Mouse (Mus musculus): ENCODE data around the gene Rnf227. TPM values are rescaled to one million over a fixed set of nuclear protein-coding genes. Genes with fewer than 3 reads are reported as not detected.

Gene Rnf227
- polyA plus RNA-seq, 1 experiment from 2014 or later = 12.8 TPM

GRCm38 (mm10) chr11:69331929-69332405 is 8.3 kb upstream of the Rnf227 start:
- Histone ChIP-seq H3K4me1 (peaks cover 15% of the 10 kb centered on the region), H3K4me2 (peak overlapping the region; percentile 81), H3K27me3 (replicated peaks) (0 out of 2 replicates have a peak, but pooled peaks cover 3% of the 10 kb centered on the region), H3K27ac (peak overlapping the region; percentile 61), H3K9me3 (no peaks in the 10 kb centered on the region), H3K36me3 (no peaks in the 10 kb centered on the region), H3K4me3 (replicated peaks) (peak overlapping the region; percentile 62), H3K9ac (peak overlapping the region; percentile 52; the same call in 1 of the 2 replicates)
- WGBS = under 1% methylated on average over 24 of the region's 24 CpGs
- peak; percentile 40; the same call in 1 of the 2 replicates for ATAC-seq (ENCODE audit: insufficient read depth, low FRiP score, low read depth)

DNA sequence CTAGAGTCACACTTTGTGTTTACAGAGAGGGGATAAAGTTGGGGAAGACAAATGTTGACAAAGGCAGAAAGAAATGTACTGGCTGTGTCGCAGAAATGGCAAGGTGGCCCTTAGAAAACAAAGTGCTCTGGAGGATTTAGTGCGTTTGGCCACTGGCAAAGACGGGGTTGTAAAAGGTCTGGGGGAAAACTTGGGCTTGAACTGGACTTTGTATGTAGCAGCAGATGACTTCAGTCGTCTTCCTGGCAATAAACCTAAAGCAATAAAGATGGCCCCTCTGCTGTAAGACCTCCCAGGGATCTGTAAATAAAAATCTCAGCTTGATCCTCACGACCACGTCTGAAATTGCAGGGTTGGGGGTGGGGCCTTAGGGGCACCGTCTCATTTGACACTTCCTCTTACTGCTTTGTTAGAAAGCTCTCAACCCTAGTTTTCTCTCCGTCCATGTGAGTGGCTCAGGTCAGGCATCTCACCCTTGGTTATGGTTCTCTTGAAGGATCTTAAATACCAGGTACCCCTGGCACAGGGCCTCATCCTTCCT is 7.5 kb upstream of the Rnf227 start:
- H3K36me3 ChIP-seq = no peaks in the 10 kb centered on the region
- 0 out of 2 replicates have a peak overlapping the region, but pooled peaks have one; percentile 62 for H3K4me3 ChIP-seq (replicated peaks)
- H3K4me1 ChIP-seq = peaks cover 15% of the 10 kb centered on the region
- peak overlapping the region; percentile 61; the same call in 1 of the 2 replicates for H3K27ac ChIP-seq
- no peak overlapping the region for H3K9ac ChIP-seq
- ATAC-seq (ENCODE audit: insufficient read depth, low FRiP score, low read depth) = no peak
- H3K9me3 ChIP-seq = no peaks in the 10 kb centered on the region
- peak overlapping the region; percentile 81 for H3K4me2 ChIP-seq
- 26% methylated on average over 8 of the region's 8 CpGs for WGBS
- H3K27me3 ChIP-seq (replicated peaks) = no peaks in the 10 kb centered on the region

- ATAC-seq (ENCODE audit: insufficient read depth, low FRiP score, low read depth) = no peak
- Histone ChIP-seq H3K4me3 (replicated peaks) (no peak overlapping the region), H3K27ac (no peak overlapping the region), H3K9ac (no peak overlapping the region), H3K27me3 (replicated peaks) (no peaks in the 10 kb centered on the region), H3K4me2 (no peak overlapping the region), H3K4me1 (peaks cover 15% of the 10 kb centered on the region), H3K36me3 (no peaks in the 10 kb centered on the region), H3K9me3 (no peaks in the 10 kb centered on the region)
- WGBS = 53% methylated on average over 3 of the region's 3 CpGs
These were observed 6.3 kb upstream of the Rnf227 start for GRCm38 (mm10) chr11:69333922-69334321.

- no peak overlapping the region for H3K4me3 ChIP-seq (replicated peaks)
- H3K9ac ChIP-seq = no peak overlapping the region
- H3K4me2 ChIP-seq = no peak overlapping the region
- H3K4me1 ChIP-seq = peaks cover 15% of the 10 kb centered on the region
- no peak overlapping the region for H3K27ac ChIP-seq
- no peaks in the 10 kb centered on the region for H3K27me3 ChIP-seq (replicated peaks)
- ATAC-seq (ENCODE audit: insufficient read depth, low FRiP score, low read depth) = no peak
- no peaks in the 10 kb centered on the region for H3K9me3 ChIP-seq
- no peaks in the 10 kb centered on the region for H3K36me3 ChIP-seq
- WGBS = 47% methylated on average over 4 of the region's 4 CpGs
These were observed 5.5 kb upstream of the Rnf227 start for GRCm38 (mm10) chr11:69334796-69335195.

- ATAC-seq (ENCODE audit: insufficient read depth, low FRiP score, low read depth) = no peak
- Histone ChIP-seq H3K4me3 (replicated peaks) (no peak overlapping the region), H3K36me3 (peaks cover 75% of the 10 kb centered on the region), H3K4me2 (no peak overlapping the region), H3K9me3 (no peaks in the 10 kb centered on the region), H3K9ac (no peak overlapping the region), H3K4me1 (no peaks in the 10 kb centered on the region), H3K27ac (no peak overlapping the region), H3K27me3 (replicated peaks) (no peaks in the 10 kb centered on the region)
- whole genome bisulfite sequencing = 86% methylated on average over 26 of the region's 26 CpGs
These were observed 6.2 kb downstream of the Rnf227 start for GRCm38 (mm10) chr11:69346441-69346840.

DNA sequence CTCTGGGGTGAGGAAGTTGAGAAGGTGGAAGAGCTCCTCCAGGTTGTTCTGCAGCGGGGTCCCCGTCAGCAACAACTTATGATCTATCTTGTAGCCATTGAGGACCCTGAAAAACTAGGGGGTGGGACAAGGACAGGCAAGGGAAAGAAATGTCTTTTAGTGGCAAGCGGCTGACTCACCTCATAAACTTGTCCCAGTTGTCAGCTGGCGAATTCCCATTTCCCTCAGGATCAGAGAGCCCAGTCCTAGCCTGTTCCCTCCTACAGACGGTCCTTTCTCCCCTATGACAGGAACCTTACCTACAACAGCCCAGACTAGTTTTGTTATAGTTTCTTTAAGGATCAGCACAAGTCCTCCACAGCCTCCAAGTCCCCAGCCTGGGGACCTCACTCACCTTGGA is 16.3 kb downstream of the Rnf227 start:
- no peaks in the 10 kb centered on the region for H3K9me3 ChIP-seq
- no peak overlapping the region for H3K27ac ChIP-seq
- 86% methylated on average over 5 of the region's 5 CpGs for whole genome bisulfite sequencing
- peaks cover 80% of the 10 kb centered on the region for H3K36me3 ChIP-seq
- no peak overlapping the region for H3K9ac ChIP-seq
- H3K4me3 ChIP-seq (replicated peaks) = no peak overlapping the region
- no peak overlapping the region for H3K4me2 ChIP-seq
- ATAC-seq (ENCODE audit: insufficient read depth, low FRiP score, low read depth) = no peak
- no peaks in the 10 kb centered on the region for H3K4me1 ChIP-seq
- no peaks in the 10 kb centered on the region for H3K27me3 ChIP-seq (replicated peaks)

- no peak for ATAC-seq (ENCODE audit: insufficient read depth, low FRiP score, low read depth)
These were observed 17.4 kb downstream of the Rnf227 start for GRCm38 (mm10) chr11:69357690-69358089.

GRCm38 (mm10) chr11:69362021-69362420 is 21.8 kb downstream of the Rnf227 start:
- Histone ChIP-seq H3K9me3 (no peaks in the 10 kb centered on the region), H3K4me3 (replicated peaks) (no peak overlapping the region), H3K27ac (no peak overlapping the region), H3K4me1 (peaks cover 20% of the 10 kb centered on the region), H3K4me2 (no peak overlapping the region), H3K27me3 (replicated peaks) (no peaks in the 10 kb centered on the region), H3K36me3 (peaks cover 54% of the 10 kb centered on the region), H3K9ac (no peak overlapping the region)
- WGBS = 67% methylated on average over 7 of the region's 7 CpGs
- ATAC-seq (ENCODE audit: insufficient read depth, low FRiP score, low read depth) = no peak

More at GRCm38 (mm10) chr11:69357690-69358089, 17.4 kb downstream of the Rnf227 start:
- no peak overlapping the region for H3K9ac ChIP-seq
- H3K27me3 ChIP-seq (replicated peaks) = no peaks in the 10 kb centered on the region
- no peaks in the 10 kb centered on the region for H3K4me1 ChIP-seq
- H3K4me2 ChIP-seq = no peak overlapping the region
- WGBS = 84% methylated on average over 12 of the region's 12 CpGs
- no peak overlapping the region for H3K4me3 ChIP-seq (replicated peaks)
- H3K36me3 ChIP-seq = peaks cover 81% of the 10 kb centered on the region
- no peak overlapping the region for H3K27ac ChIP-seq
- no peaks in the 10 kb centered on the region for H3K9me3 ChIP-seq

- Histone ChIP-seq H3K4me1 (peaks cover 24% of the 10 kb centered on the region), H3K27ac (no peak overlapping the region), H3K36me3 (peaks cover 51% of the 10 kb centered on the region), H3K9ac (no peak overlapping the region), H3K9me3 (no peaks in the 10 kb centered on the region), H3K4me2 (no peak overlapping the region), H3K27me3 (replicated peaks) (no peaks in the 10 kb centered on the region), H3K4me3 (replicated peaks) (no peak overlapping the region)
- WGBS = 75% methylated on average over 2 of the region's 2 CpGs
- no peak for ATAC-seq (ENCODE audit: insufficient read depth, low FRiP score, low read depth)
These were observed 22.2 kb downstream of the Rnf227 start for GRCm38 (mm10) chr11:69362479-69362878.

DNA sequence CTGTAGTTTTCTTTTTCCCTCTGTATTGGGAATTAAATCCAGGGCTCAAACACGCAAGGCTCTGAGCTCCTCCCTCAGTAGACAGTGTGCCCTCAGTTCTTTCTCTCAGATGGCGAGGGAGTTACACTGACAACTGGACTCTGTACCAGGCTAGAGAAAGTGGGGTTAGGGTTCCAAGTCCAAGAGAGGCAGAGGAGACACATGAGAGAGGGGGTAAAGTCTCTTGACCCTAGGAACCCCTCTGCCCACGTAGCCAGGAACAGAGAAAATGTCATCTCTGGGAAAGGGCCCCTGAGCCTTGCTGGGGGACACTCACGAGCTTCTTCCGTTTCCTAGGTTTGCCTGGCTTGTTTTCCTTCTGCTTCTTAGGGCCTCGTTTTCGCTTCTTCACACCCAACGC is 24.1 kb downstream of the Rnf227 start:
- no peak overlapping the region for H3K9ac ChIP-seq
- peak overlapping the region; percentile 91 for H3K4me2 ChIP-seq
- ATAC-seq (ENCODE audit: insufficient read depth, low FRiP score, low read depth) = no peak

GRCm38 (mm10) chr11:69364910-69365309 is 24.6 kb downstream of the Rnf227 start:
- Histone ChIP-seq H3K27ac (peak overlapping the region; percentile 99), H3K27me3 (replicated peaks) (no peaks in the 10 kb centered on the region), H3K4me3 (replicated peaks) (peak overlapping the region; percentile 85), H3K9me3 (no peaks in the 10 kb centered on the region), H3K4me2 (peak overlapping the region; percentile 91), H3K9ac (no peak overlapping the region), H3K4me1 (peaks cover 31% of the 10 kb centered on the region), H3K36me3 (peaks cover 33% of the 10 kb centered on the region)
- ATAC-seq (ENCODE audit: insufficient read depth, low FRiP score, low read depth) = peak; percentile 50
- 2% methylated on average over 6 of the region's 6 CpGs for WGBS

More for the DNA sequence above, 24.1 kb downstream of the Rnf227 start:
- WGBS = 36% methylated on average over 8 of the region's 8 CpGs
- Histone ChIP-seq H3K9me3 (no peaks in the 10 kb centered on the region), H3K4me3 (replicated peaks) (peak overlapping the region; percentile 85), H3K27me3 (replicated peaks) (no peaks in the 10 kb centered on the region), H3K4me1 (peaks cover 31% of the 10 kb centered on the region), H3K36me3 (peaks cover 39% of the 10 kb centered on the region), H3K27ac (peak overlapping the region; percentile 99)

- Histone ChIP-seq H3K9ac (peak overlapping the region; percentile 39; the same call in 1 of the 2 replicates), H3K9me3 (no peaks in the 10 kb centered on the region), H3K36me3 (peaks cover 27% of the 10 kb centered on the region), H3K4me1 (peaks cover 31% of the 10 kb centered on the region), H3K4me3 (replicated peaks) (peak overlapping the region; percentile 85), H3K27ac (peak overlapping the region; percentile 99), H3K27me3 (replicated peaks) (no peaks in the 10 kb centered on the region), H3K4me2 (peak overlapping the region; percentile 91)
- 19% methylated on average over 6 of the region's 6 CpGs for WGBS
- no peak for ATAC-seq (ENCODE audit: insufficient read depth, low FRiP score, low read depth)
These were observed 25.5 kb downstream of the Rnf227 start for GRCm38 (mm10) chr11:69365722-69366121.
